Mouse (Mus musculus): ENCODE data around the gene Prr29. TPM values are rescaled to one million over a fixed set of nuclear protein-coding genes. Genes with fewer than 3 reads are reported as not detected.
"Not testable (repeated sequence)": the region's sequence is repeated elsewhere in the genome, so short reads cannot be mapped to it uniquely, and the experiment has no call there.

The Prr29 gene
- polyA plus RNA-seq, 1 experiment: not detected

DNA sequence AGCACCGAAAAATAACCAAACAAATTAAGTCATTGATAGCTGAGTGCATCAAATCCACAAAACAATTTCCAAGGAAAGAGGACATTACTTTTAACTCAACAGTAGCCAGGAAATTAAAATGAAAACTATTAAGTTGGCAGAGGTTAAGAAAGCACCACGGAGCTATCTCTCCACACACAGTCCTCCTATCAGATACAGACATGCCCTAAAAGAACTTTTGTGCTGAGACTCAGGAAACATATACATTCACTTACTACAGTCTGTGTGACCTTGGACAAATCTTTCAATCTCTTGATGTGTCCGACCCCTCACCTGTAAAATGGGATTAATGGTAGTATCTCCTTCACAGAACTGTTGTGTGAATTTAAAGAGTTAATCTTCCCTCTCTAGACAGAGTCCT lies 21.1 kb downstream of the Prr29 start:
- DNase-seq (ENCODE audit: low read depth): no peak

DNA sequence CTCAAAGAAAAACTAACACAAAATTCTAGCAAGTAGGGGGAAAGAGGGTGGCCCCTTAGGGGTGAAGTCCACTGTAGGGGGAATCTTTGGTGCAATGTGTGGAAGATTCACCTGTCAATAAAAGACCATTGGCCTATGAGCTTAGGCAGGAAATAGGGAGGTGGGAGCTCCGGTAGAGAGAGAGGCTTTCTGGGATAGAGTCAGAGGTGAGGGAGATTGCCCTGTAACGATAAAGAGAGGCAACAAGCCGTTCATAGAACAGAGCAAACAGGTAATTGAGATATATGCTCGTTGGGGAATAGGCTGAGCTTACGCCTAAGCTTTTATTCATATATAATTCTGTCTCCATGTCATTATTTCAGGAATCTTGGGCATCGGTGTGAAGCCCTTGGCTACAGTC lies 21.7 kb downstream of the Prr29 start:
- no peak for DNase-seq (ENCODE audit: low read depth)
- TF ChIP-seq CTCF (IDR thresholded peaks at IDR 0.05; ENCODE audit: borderline replicate concordance, extremely low read depth, insufficient read depth, insufficient read length) (no peak), POLR2A (IDR thresholded peaks at IDR 0.05; ENCODE audit: borderline replicate concordance, extremely low read depth, insufficient read depth, insufficient read length, poor library complexity, severe bottlenecking) (no peak)

More for the DNA sequence above, 21.1 kb downstream of the Prr29 start:
- TF ChIP-seq CTCF (IDR thresholded peaks at IDR 0.05; ENCODE audit: borderline replicate concordance, extremely low read depth, insufficient read depth, insufficient read length): no peak

DNA sequence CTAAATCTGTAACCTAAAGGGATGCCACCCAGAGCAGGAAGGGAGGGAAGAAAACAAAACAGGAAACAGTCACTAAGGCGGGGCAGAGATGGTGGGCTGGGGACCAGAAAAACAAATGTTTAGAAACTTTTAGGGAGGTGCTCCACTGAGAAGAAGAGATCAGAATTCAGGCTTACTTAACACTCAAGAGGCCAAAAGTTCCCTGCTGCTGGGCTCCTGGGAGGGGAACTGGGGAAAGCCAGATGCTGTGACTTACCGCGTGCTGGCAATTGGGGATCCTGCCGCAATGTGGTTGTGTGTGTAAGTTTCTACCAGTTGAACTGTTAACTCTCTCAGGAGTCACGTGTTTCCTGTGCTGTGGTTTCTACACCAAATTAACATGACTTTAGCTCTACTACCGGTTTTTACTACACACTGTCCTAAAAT lies 22.5 kb downstream of the Prr29 start, which contains the start of gene Icam2:
Gene Icam2 (minus strand): TSS at position 285 of the 426 bp plus-strand sequence.
- DNase-seq (ENCODE audit: low read depth): no peak
- no peak for TF ChIP-seq POLR2A (IDR thresholded peaks at IDR 0.05; ENCODE audit: borderline replicate concordance, extremely low read depth, insufficient read depth, insufficient read length, poor library complexity, severe bottlenecking)
- TF ChIP-seq CTCF (IDR thresholded peaks at IDR 0.05; ENCODE audit: borderline replicate concordance, extremely low read depth, insufficient read depth, insufficient read length): no peak

DNA sequence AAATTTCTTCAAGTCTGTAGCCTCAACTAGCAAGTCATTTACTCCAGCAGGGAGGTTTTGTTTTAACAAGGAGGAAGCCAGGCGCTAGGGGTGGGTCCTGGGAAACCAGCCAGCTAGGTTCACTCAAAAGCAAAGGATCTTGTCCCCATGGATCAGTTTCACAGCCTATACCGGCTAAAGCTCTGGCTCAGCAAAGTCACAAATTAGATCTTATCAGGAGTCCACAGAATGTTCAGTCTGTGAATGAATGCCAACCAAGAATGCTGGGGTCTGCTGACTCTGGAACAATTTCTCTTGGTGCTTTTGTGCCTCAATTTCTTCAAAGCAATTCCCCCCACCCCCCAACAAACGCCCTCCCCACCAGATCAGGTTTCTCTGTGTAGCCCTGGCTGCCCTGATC lies 24.3 kb downstream of the Prr29 start:
- DNase-seq (ENCODE audit: low read depth): peak; percentile 6
- TF ChIP-seq POLR2A (IDR thresholded peaks at IDR 0.05; ENCODE audit: borderline replicate concordance, extremely low read depth, insufficient read depth, insufficient read length, poor library complexity, severe bottlenecking) (no peak), CTCF (IDR thresholded peaks at IDR 0.05; ENCODE audit: borderline replicate concordance, extremely low read depth, insufficient read depth, insufficient read length) (no peak)

DNA sequence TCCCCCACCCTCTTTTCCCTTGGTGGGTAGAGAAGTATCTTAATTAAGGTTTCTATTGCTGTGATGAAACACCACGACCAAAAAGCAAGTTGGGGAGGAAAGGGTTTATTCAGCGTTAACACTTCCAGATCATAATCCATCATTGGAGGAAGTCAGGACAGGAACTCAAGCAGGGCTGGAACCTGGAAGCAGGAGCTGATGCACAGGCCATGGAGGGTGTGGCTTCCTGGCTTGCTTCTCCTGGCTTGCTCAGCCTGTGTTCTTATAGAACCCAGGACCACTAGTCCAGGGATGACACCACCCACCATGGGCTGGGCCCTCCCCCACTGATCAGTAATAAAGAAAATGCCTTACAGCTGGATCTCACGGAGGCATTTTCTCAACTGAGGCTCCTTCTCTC lies 25.5 kb downstream of the Prr29 start:
- TF ChIP-seq CTCF (IDR thresholded peaks at IDR 0.05; ENCODE audit: borderline replicate concordance, extremely low read depth, insufficient read depth, insufficient read length): no peak
- TF ChIP-seq POLR2A (IDR thresholded peaks at IDR 0.05; ENCODE audit: borderline replicate concordance, extremely low read depth, insufficient read depth, insufficient read length, poor library complexity, severe bottlenecking): no peak
- DNase-seq (ENCODE audit: low read depth): no peak

DNA sequence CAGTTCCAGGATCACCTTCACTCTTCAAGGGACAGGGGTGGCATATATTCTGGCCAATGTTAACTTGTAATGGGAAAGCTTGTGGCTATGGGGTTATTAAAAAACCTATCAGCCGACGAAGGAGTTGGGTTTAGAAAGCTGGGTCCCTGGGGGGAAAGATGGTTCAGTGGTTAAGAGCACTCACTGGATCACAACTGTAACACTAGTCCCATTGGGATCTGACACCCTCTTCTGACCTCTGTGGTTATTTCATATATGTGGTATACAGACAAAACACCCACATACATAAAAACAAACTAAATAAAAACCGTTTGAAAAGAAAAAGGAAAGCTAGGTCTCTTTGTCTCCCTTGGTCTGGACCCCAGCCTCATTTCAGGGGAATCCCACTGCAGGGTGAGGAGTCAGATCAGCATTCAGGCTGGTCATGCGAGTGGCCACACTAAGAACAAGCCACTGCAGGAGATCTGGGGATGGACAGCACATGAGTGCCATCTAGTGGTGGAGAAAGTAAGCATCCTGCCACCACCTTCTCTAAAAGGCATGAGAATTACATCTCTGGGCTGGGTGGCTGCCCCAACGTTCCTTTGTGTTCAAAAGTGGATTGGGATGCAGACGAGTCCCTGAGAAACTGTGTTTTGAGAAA lies 26.4 kb downstream of the Prr29 start:
- TF ChIP-seq CTCF (IDR thresholded peaks at IDR 0.05; ENCODE audit: borderline replicate concordance, extremely low read depth, insufficient read depth, insufficient read length): peak; percentile 93
- no peak for TF ChIP-seq POLR2A (IDR thresholded peaks at IDR 0.05; ENCODE audit: borderline replicate concordance, extremely low read depth, insufficient read depth, insufficient read length, poor library complexity, severe bottlenecking)
- DNase-seq (ENCODE audit: low read depth): peak; percentile 87

DNA sequence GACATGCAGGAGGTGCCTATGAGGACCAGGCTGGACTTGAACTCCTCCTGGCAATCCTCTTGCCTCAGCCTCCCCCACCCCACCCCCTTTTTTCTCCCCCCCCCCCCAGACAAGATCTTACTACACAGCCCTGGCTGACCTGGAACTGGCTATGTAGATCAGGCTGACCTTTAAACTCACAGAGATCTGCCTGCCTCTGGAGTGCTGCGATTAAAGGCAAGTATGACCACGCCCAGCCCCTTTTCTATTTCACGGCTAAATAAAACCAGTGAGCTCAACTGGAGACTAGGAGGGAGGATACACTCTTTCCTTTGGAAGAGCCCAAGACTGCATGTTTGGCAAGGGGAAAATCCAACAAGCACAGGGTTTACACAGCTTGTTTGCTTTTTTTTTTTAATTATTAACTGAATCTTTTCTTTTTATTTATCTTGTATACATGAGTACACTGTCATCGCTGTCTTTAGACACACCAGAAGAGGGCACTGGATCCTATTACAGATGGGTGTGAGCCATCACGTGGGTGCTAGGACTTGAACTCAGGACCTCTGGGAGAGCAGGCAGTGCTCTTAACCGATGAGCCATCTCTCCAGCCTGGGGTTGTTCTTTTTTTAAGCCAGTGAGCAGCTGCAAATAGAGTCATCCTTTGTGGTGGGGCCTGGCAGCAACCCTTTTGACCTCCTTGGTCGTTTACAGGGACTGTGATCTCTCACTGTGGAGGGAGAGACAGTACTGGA lies 27.5 kb downstream of the Prr29 start:
- no peak for TF ChIP-seq POLR2A (IDR thresholded peaks at IDR 0.05; ENCODE audit: borderline replicate concordance, extremely low read depth, insufficient read depth, insufficient read length, poor library complexity, severe bottlenecking)
- DNase-seq (ENCODE audit: low read depth): no peak

DNA sequence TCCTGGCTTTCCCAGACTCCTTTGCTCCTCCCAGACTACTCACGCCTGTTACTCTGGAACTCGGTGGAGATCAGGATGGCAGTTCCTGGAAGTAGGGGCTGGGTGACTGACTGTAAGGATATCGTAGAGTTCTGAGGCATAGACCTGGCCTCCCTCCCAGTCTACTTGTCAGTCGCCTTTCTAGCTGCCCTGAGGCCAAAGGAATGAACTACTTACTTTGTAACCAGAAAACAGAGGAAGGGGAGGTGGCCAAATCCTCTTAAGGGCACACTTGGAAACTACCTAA lies 28.0 kb downstream of the Prr29 start:
- TF ChIP-seq POLR2A (IDR thresholded peaks at IDR 0.05; ENCODE audit: borderline replicate concordance, extremely low read depth, insufficient read depth, insufficient read length, poor library complexity, severe bottlenecking) (no peak), CTCF (IDR thresholded peaks at IDR 0.05; ENCODE audit: borderline replicate concordance, extremely low read depth, insufficient read depth, insufficient read length) (no peak)
- no peak for DNase-seq (ENCODE audit: low read depth)

DNA sequence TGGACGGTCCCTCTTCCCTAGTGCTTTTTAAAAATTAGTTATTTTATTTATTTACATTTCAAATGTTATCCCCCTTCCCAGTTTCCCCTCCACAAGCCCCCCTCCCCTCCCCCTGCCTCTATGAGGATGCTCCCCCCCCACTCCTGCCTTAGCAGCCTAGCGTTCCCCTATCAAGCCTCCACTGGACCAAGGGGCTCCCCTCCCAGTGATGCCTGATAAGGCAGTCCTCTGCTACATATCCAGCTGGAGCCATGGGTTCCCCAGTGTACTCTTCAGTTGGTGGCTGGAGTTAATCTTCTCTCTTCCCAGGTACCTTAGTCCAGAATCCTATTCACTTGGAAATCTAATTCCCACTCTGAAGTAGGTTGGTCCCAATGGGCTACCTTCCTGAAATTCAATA lies 28.8 kb downstream of the Prr29 start:
- not testable (repeated sequence) for DNase-seq (ENCODE audit: low read depth)

DNA sequence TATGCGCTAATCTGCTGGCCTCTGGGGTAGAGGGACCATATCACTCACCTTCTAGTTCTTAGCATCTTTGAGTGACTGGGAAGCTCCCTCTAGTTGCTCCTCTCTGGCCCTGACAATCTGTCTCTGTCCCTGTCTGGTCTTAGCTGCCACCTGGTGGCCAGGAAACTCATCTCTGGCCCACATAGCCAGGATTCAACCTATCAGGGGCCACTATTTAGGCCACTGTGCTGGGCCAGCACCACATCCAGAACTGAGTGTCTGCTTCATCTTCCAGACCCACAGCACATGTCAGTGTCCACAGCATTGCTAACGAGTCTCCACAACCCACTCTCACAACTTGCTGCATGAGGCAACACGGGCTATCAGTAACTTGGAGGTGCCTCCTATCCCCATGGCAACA lies 32.4 kb downstream of the Prr29 start:
- DNase-seq (ENCODE audit: low read depth): peak; percentile 5

DNA sequence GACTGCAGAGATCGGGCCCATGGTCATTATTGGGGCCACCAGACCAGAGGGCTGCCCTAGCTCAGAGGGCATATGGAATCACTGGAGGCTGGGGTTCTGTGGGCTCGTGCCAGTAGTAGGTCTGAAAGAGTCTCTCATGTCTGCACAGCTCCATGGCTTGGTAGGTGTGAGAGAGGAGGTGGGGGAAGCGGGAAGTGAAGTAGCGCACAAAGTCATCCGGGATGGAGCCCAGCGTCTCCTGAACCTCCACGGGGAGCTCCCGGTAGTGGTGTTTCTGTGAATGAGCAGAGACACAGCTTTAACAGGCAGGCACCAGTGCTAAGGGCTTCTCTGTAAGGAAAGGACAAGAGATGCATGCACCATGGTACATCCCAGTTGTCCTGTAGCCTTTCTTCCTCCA lies 33.2 kb downstream of the Prr29 start:
- no peak for DNase-seq (ENCODE audit: low read depth)
- no peak for TF ChIP-seq CTCF (IDR thresholded peaks at IDR 0.05; ENCODE audit: borderline replicate concordance, extremely low read depth, insufficient read depth, insufficient read length)
- TF ChIP-seq POLR2A (IDR thresholded peaks at IDR 0.05; ENCODE audit: borderline replicate concordance, extremely low read depth, insufficient read depth, insufficient read length, poor library complexity, severe bottlenecking): no peak

More for the DNA sequence above, 32.4 kb downstream of the Prr29 start:
- TF ChIP-seq POLR2A (IDR thresholded peaks at IDR 0.05; ENCODE audit: borderline replicate concordance, extremely low read depth, insufficient read depth, insufficient read length, poor library complexity, severe bottlenecking): no peak
- TF ChIP-seq CTCF (IDR thresholded peaks at IDR 0.05; ENCODE audit: borderline replicate concordance, extremely low read depth, insufficient read depth, insufficient read length): peak; percentile 36; the same call in 1 of the 2 replicates

DNA sequence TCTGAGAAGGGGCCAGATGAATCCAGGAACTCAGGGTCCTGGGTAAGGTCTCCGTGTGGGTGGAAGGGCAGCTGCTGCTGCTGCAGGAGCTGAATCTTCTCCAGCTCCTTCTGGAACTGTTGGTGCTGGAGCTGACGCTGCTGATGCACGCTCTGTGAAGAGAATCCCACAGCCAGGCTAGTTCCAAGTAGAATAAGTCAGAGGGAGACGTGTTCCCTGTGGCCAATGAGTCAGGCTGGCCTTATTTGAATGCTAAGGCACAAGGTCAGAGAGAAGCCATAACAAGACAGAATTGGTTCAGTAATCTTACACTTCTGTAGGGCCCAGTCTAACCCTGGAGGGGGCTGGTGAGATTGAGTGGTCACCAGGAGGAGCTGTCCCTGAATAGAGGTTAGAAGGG lies 44.7 kb downstream of the Prr29 start:
- no peak for TF ChIP-seq POLR2A (IDR thresholded peaks at IDR 0.05; ENCODE audit: borderline replicate concordance, extremely low read depth, insufficient read depth, insufficient read length, poor library complexity, severe bottlenecking)
- no peak for TF ChIP-seq CTCF (IDR thresholded peaks at IDR 0.05; ENCODE audit: borderline replicate concordance, extremely low read depth, insufficient read depth, insufficient read length)
- no peak for DNase-seq (ENCODE audit: low read depth)

Measured in brain, embryonic 14.5 days (tissue).